Mouse (Mus musculus) mouse embryonic stem cell (cell line): ENCODE data around the gene C130026I21Rik.
"Not testable (repeated sequence)": the region's sequence is repeated elsewhere in the genome, so short reads cannot be mapped to it uniquely, and the experiment has no call there.

Source experiments
- in situ Hi-C, 2 experiments: fragments of 300-500 bp; cut with MboI; formaldehyde crosslinking; loops; 1 replicate in 1 of 2; 3 replicates in 1 of 2; pipeline ENCODE4 v1.14.3; 2019 to 2020; ENCODE audit warnings: low sequenced_read_pairs in 2 of 2, low pct_unique_long_range_greater_than_20kb in 1 of 2, mixed read lengths in 1 of 2; ENCODE audit not compliant: unreplicated experiment in 1 of 2

Gene C130026I21Rik

GRCm38 (mm10) chr1:85162841-85163240 lies 107.5 kb downstream of the C130026I21Rik start:
- in situ Hi-C loops: not testable (repeated sequence)

DNA sequence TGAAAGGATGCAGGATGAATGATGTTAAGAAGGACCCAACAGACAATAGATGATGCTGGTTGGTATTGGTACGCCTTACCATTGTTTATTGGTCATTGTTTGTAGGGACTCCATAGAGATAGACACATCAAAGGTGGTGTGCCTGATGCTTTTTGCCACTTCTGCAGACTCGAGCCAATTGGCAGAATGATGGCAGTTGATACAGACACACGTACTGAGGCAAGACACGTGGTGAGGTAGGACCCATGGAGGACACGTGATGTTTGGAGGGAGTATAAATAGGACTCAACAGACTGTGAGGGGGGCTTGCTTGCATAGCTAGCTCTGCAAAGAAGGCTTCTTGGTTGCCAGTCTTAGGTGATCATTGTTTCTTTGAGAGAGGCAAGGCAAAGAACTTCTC lies 115.2 kb downstream of the C130026I21Rik start:
- in situ Hi-C loops: not testable (repeated sequence)

GRCm38 (mm10) chr1:85133671-85134070 lies 136.7 kb downstream of the C130026I21Rik start:
- in situ Hi-C loops: not testable (repeated sequence)

DNA sequence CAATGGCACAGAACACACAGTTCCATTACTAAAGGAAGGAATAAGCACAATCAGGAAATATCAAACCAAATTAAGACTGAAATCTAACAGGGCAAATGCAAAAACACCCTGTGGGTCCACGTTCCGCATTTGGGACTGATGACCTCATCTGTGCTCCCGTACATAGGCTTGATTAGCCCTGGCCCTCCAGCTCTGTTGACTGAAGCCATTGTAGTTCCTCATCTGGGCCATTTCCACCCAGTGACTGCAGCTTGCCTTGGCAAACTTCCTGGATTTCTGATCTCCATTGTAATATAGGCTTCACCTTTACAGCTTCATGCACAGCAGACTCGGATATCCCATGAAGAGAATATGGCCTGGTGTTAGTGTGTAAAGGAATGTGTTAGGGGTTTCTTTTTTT lies 148.5 kb downstream of the C130026I21Rik start:
- in situ Hi-C loops: not testable (repeated sequence)

DNA sequence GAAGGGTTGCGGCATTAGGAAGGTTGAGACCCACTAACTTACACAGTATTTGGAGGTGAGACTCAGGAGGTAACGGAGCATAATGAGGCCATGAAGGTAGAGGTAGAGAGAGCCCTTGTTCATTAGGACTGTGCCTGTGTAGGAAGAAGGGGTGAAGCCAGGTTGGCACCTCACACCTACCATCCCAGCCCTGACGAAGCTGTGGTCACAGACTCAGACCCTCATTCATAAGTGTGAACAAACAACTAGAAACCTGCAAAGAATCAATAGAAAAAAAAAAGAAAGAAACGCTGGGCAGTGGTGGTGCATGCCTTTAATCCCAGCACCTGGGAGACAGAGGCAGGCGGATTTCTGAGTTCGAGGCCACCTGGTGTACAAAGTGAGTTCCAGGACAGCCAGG lies 152.0 kb downstream of the C130026I21Rik start:
- in situ Hi-C loops: not testable (repeated sequence)

DNA sequence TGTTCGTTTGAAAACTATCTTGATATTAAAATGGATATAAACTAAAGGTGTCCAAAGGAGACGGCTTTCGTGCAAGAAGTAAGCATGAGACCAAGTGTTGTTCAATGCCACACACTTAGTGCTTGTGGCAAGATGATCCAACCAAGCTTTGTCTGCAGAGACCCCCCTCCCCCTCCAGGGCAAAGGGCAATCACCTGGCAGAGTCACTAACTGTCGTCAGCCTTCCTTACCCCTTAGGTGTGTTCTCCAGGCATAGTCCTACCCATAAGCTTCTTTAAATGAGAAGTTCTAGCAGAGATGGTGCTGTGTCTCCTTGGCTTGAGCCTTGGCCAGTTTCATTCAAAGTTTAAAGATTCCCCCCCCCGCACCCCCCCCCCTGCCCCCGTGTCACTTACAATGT lies 152.8 kb downstream of the C130026I21Rik start:
- in situ Hi-C loops: not testable (repeated sequence)

GRCm38 (mm10) chr1:85114666-85115402 lies 155.5 kb downstream of the C130026I21Rik start:
- in situ Hi-C loops: not testable (repeated sequence)

DNA sequence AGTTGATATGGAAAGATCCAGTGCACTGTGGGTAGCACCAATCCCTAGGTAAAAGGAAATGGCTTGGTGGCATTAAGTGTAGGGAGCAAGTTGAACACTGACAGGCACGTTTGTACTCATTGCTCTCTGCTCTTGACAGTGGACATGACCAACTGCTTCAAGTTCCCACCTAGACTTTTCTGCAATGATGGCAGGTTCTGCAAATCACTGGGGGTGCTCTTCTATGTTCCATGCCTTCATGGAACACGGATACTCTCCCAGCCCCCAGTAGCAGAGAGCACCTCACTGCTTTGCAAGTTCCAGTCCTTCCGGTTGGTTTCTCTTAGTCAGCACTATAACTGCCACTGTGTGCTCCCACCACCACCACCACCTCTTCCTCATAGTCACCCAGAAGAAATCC lies 156.3 kb downstream of the C130026I21Rik start:
- in situ Hi-C loops: not testable (repeated sequence)

GRCm38 (mm10) chr1:85112889-85113288 lies 157.5 kb downstream of the C130026I21Rik start:
- in situ Hi-C loops: not testable (repeated sequence)

DNA sequence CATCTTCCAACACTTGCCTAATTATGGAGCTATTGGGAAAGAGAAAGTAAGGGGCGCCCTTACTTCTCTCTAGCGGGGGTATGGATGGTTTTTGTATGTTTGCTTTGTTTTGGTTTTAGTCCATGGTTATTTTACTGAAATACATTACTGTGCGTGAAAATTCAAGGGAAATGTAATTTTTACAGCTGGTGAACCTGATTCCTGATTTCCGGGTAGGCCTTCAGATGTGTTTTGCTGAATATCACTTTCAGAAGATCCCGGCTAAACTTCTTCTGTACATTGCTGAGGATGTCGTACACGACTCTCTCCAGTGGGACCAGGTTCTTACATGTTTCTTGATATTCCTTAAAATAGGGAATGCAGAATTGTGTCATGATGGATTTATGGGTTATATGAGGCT lies 158.1 kb downstream of the C130026I21Rik start:
- in situ Hi-C loops: not testable (repeated sequence)

- in situ Hi-C loops: not testable (repeated sequence)
Measured at GRCm38 (mm10) chr1:85111572-85111971, 158.8 kb downstream of the C130026I21Rik start.

DNA sequence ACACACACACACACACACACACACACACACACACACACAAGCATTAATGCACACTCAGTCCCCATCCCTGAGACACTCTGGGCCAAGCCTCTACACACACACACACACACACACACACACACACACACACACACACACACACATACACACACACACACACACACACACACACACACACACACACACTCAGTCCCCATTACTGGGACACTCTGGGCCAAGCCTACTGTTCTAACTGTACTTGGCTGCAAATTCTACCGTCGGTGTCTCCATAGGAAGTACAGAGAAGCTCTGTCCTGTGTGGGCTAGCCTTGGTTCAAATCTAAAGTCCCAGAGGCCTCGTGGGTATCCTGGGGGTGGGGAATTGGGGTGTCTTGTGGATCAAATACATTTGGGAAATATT lies 159.5 kb downstream of the C130026I21Rik start:
- in situ Hi-C loops: not testable (repeated sequence)

GRCm38 (mm10) chr1:85109753-85110152 lies 160.6 kb downstream of the C130026I21Rik start, which contains the start of gene A530032D15Rik:
TSS of gene A530032D15Rik (minus strand) at chr1:85109853.
- in situ Hi-C loops: not testable (repeated sequence)

DNA sequence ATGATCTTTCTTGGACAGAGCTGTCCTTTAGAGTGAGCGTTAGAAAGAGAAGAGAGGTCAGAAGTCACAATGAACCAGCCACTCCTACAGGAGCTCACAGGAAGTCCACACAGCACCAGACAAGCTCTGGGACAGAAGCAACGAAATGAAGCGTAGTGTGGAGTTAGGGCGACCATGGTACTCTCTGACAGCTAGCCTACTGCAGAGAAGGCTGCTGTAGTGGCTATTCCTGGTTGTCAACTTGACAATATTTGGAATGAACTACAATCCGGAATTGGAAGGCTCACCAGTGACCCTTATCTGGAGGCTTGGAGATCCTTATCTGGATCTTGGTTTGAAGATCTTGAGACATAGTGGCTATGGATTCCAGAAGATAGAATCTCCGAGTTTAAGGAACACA lies 164.4 kb downstream of the C130026I21Rik start:
- in situ Hi-C loops: not testable (repeated sequence)

DNA sequence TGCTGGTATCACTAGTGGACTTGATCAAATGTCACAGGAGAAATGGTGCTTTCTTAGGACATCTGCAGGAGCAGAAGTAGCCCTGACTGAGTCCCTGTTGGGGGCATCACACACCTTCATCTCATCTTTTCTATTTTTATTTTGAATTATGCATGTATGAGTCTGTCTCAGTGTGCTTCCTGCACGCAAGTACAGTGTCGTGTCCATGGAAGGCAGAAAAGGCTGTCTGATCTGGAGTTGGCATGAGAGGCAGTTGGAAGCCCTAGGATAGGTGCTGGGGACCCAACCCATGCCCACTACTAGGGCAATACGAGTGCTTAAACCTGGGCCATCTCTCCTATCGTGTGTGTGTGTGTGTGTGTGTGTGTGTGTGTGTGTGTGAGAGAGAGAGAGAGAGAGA lies 165.0 kb downstream of the C130026I21Rik start:
- in situ Hi-C loops: not testable (repeated sequence)

DNA sequence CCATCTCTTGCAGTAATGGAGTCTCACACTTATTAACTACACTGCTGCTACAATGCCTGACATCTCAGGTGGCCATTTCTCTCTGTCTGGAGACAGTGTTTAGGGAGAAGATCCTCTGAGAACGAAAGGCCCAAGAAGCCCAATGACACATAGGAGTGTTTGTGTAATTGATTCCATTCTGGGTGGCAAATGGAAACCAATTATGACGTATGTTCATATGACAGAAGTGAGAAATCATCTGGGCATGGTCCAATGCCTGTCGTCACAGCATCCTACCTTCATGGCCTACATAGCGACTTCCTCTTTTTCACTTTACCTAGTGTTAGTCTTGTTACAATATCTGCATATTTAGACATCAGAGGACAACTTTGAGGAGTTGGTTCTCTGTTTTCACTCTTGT lies 168.6 kb downstream of the C130026I21Rik start:
- in situ Hi-C loops: not testable (repeated sequence)

- in situ Hi-C loops: not testable (repeated sequence)
Measured at GRCm38 (mm10) chr1:85099864-85100263, 170.5 kb downstream of the C130026I21Rik start, which contains the start of gene Gm10553. TSS of gene Gm10553 (plus strand) at chr1:85100164.

DNA sequence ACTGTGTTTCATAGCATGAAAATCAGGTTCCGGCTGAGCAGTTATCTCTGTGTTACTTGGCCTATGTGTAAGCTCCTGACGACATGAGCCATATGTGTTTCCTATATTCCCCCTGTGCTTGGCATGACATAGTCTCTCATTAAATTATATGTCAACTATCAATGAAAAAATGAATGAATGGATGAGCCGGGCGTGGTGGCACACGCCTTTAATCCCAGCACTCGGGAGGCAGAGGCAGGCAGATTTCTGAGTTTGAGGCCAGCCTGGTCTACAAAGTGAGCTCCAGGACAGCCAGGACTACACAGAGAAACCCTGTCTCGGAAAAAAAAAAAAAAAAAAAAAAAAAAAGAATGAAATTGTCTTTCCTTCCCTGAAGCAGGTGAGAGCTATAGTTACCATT lies 171.3 kb downstream of the C130026I21Rik start:
- in situ Hi-C loops: not testable (repeated sequence)

GRCm38 (mm10) chr1:85093011-85093572 lies 177.3 kb downstream of the C130026I21Rik start:
- in situ Hi-C loops: not testable (repeated sequence)

- in situ Hi-C loops: not testable (repeated sequence)
Measured at GRCm38 (mm10) chr1:85092169-85092568, 178.2 kb downstream of the C130026I21Rik start.
